Mouse (Mus musculus) testis, adult 2 months (tissue): ENCODE data around the gene Acot3.

ENCODE experiments used
- CTCF ChIP-seq: fragments of 200-500 bp; IDR thresholded peaks from 2 replicates; pipeline ENCODE4 v1.5.1; 2012; ENCODE audit warnings: low read depth, mild to moderate bottlenecking, inconsistent platforms, low read length, moderate library complexity; ENCODE audit not compliant: control insufficient read depth, insufficient read depth, insufficient replicate concordance
- POLR2A ChIP-seq: fragments of 200-500 bp; IDR thresholded peaks from 2 replicates; pipeline ENCODE4 v1.6.1; 2012; ENCODE audit warnings: low read depth, mild to moderate bottlenecking, inconsistent platforms, low read length, moderate library complexity; ENCODE audit not compliant: control insufficient read depth

DNA sequence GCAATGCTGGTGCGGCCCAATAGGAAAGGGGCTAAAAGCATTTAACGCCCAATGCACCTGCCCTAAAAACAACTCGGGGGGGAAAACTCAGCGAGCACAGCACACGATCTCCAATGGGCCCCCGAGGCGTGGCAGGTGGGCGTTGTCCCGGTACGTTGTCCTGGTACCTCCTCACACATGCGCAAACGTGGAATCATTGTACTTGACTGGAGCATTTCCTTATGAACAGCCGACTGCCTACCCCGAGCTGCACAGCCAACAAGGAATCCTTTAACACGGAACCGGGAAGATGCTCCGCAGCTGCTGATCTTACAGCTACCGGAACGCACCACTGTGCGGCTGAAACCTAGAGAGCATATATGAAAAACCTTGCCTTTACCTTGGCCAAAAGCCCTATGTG lies 10.4 kb downstream of the Acot3 start:
- TF ChIP-seq POLR2A: no peak
- TF ChIP-seq CTCF: no peak
